Mouse (Mus musculus) forebrain, embryonic 16.5 days (tissue): ENCODE results near the gene Cnga4. TPM values are rescaled to one million over a fixed set of nuclear protein-coding genes. Genes with fewer than 3 reads are reported as not detected.
"Not testable (repeated sequence)": the region's sequence is repeated elsewhere in the genome, so short reads cannot be mapped to it uniquely, and the experiment has no call there.

Source experiments
- ATAC-seq: fragments of 200-750 bp; cut with Nextera tagmentation; 2 replicates; pipeline ENCODE4 v1.8.0; 2017; ENCODE audit warnings: mild to moderate bottlenecking, moderate library complexity
- H3K27ac ChIP-seq: fragments of 300-500 bp; sonication (generic); 2 replicates; pipeline ENCODE4 v1.5.1; 2014; ENCODE audit warnings: low read length, control low read depth
- H3K27me3 ChIP-seq: fragments of 300-500 bp; sonication (generic); replicated peaks from 2 replicates; pipeline ENCODE4 v1.6.1; 2014; ENCODE audit warnings: low read length; ENCODE audit not compliant: control insufficient read depth, insufficient read depth
- H3K36me3 ChIP-seq: fragments of 300-500 bp; sonication (generic); 2 replicates; pipeline ENCODE4 v1.6.1; 2014; ENCODE audit not compliant: control insufficient read depth, insufficient read depth
- H3K4me1 ChIP-seq: fragments of 300-500 bp; sonication (generic); replicated peaks from 2 replicates; pipeline ENCODE4 v1.6.1; 2014; ENCODE audit warnings: low read length; ENCODE audit not compliant: control insufficient read depth, insufficient read depth
- H3K4me2 ChIP-seq: fragments of 300-500 bp; sonication (generic); 2 replicates; pipeline ENCODE4 v1.6.1; 2014; ENCODE audit warnings: mild to moderate bottlenecking, low read length, control low read depth
- H3K4me3 ChIP-seq: fragments of 300-500 bp; sonication (generic); replicated peaks from 2 replicates; pipeline ENCODE4 v1.5.1; 2014; ENCODE audit warnings: mild to moderate bottlenecking, low read length, control low read depth
- H3K9ac ChIP-seq: fragments of 300-500 bp; sonication (generic); replicated peaks from 2 replicates; pipeline ENCODE4 v1.6.1; 2014; ENCODE audit warnings: low read depth, low read length, control low read depth
- H3K9me3 ChIP-seq: fragments of 300-500 bp; sonication (generic); 2 replicates; pipeline ENCODE4 v1.6.1; 2016; ENCODE audit warnings: low read length; ENCODE audit not compliant: control insufficient read depth
- WGBS: fragments of 180-500 bp; shearing (Covaris S2); extraction: QIAGEN DNeasy Blood & Tissue Kit; methylation state at CpG from one replicate; pipeline ENCODE4 v1.1.7; 2014; 5-methylcytosine and 5-hydroxymethylcytosine counted together
- polyA plus RNA-seq: library from polyadenylated mRNA; unstranded; fragments of >200 nt; fragmentation: Nextera tagmentation; extraction: Ambion mirVana; gene quantifications from 2 replicates; pipeline ENCODE4 v1.2.1, GENCODE M21; 2015

The Cnga4 gene
- polyA plus RNA-seq: 0.19 TPM in 1 of 2 replicates, not detected in the other

GRCm38 (mm10) chr7:105404268-105404667 is at the start of gene Cnga4:
Cnga4 (plus strand) TSS chr7:105404568.
- H3K4me1 ChIP-seq: peaks cover 1% of the 10 kb centered on the region
- H3K4me3 ChIP-seq: no peak within 1 kb of the TSS
- H3K36me3 ChIP-seq: no peaks in the 10 kb centered on the region
- no peak for ATAC-seq
- H3K9me3 ChIP-seq: no peaks in the 10 kb centered on the region
- H3K9ac ChIP-seq: no peak within 1 kb of the TSS
- H3K27ac ChIP-seq: no peak within 1 kb of the TSS
- no peak within 1 kb of the TSS for H3K4me2 ChIP-seq
- no peaks in the 10 kb centered on the region for H3K27me3 ChIP-seq
- WGBS: 73% methylated on average over 5 of the region's 5 CpGs

GRCm38 (mm10) chr7:105356064-105356463 is 48.3 kb upstream of the Cnga4 start:
- H3K4me2 ChIP-seq, H3K36me3 ChIP-seq, H3K4me3 ChIP-seq, H3K4me1 ChIP-seq, H3K9ac ChIP-seq, H3K27ac ChIP-seq, H3K27me3 ChIP-seq, H3K9me3 ChIP-seq, ATAC-seq: not testable (repeated sequence)
- no CpG with 5 or more reads among the region's 5 CpGs for WGBS

GRCm38 (mm10) chr7:105356487-105356886 is 47.9 kb upstream of the Cnga4 start:
- not testable (repeated sequence) for H3K9ac ChIP-seq, H3K36me3 ChIP-seq, H3K27ac ChIP-seq, H3K4me2 ChIP-seq, ATAC-seq, H3K9me3 ChIP-seq, H3K27me3 ChIP-seq, H3K4me1 ChIP-seq, H3K4me3 ChIP-seq
- 100% methylated on average over 1 of the region's 2 CpGs for WGBS

DNA sequence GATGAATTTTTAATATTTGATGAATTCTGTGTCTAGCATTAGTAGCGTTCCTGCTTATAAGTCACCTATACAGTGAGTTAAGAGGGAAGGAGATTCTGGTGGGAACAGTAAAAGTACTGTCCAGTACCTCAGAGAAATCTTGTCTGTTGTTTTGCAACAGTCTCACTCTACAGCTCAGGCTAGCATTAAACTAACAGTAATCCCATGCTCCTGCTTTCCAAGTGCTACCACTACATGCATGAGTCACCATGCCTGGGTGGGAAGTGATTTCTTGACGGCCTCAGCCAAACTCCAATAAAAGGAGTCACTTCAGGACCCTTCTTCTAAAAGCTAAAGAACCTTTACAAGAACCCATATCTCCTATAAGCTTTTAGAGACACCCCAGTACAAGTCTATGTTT is 42.7 kb upstream of the Cnga4 start:
- Histone ChIP-seq H3K4me3 (no peak overlapping the region), H3K27me3 (no peaks in the 10 kb centered on the region), H3K9ac (no peak overlapping the region), H3K9me3 (no peaks in the 10 kb centered on the region), H3K4me1 (no peaks in the 10 kb centered on the region), H3K36me3 (no peaks in the 10 kb centered on the region), H3K27ac (no peak overlapping the region), H3K4me2 (no peak overlapping the region)
- no peak for ATAC-seq
- 91% methylated on average over 2 of the region's 2 CpGs for WGBS

DNA sequence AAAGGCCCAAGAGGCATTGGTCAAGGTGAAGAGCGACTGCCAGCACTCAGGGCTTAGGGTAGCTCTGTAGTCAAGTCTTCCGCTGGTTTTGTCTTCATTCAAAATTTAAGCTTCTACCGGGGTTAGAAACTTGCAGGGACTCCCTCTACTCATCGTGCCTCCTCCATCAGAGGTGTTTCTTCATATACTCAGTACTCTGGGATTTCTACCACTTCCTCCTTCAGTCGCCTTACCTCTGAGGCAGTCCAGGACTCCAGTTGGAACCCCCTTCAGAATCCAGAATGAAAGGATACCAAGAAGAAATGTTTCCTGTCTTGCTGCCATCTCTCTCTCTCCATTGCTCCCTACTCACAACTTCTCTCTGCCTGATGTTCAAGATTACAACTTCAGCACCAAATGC is 37.1 kb upstream of the Cnga4 start:
- WGBS: 93% methylated on average over 5 of the region's 5 CpGs

DNA sequence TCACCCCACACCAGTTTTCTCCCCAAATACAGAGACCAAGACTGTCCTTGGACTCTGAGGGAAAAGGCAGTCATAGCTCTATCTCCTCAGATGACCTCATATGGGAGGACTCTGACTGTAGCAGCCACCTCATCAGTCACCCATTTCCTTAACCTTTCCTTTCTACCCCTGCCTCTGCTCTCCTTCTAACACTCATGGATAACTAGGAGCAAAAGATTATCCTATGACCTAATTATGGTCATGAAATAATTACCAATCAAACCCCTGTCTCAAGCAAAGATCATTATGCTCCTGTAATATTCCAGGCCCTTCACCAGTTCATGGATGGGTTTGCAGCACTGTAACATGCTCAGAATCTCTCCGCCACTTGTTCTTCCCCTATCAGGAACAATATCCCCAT is 36.4 kb upstream of the Cnga4 start, which contains the start of gene Olfr692:
TSS of gene Olfr692 (plus strand) at position 301 of the 400 bp plus-strand sequence.
- Histone ChIP-seq H3K9me3 (no peaks in the 10 kb centered on the region), H3K27me3 (no peaks in the 10 kb centered on the region)
- WGBS: 100% methylated on average over 1 of the region's 1 CpGs

More for the DNA sequence above, 37.1 kb upstream of the Cnga4 start:
- H3K9me3 ChIP-seq: no peaks in the 10 kb centered on the region
- H3K4me2 ChIP-seq: no peak overlapping the region
- no peak overlapping the region for H3K4me3 ChIP-seq
- no peaks in the 10 kb centered on the region for H3K27me3 ChIP-seq
- ATAC-seq: no peak
- no peaks in the 10 kb centered on the region for H3K36me3 ChIP-seq
- no peaks in the 10 kb centered on the region for H3K4me1 ChIP-seq
- H3K9ac ChIP-seq: no peak overlapping the region
- H3K27ac ChIP-seq: no peak overlapping the region

GRCm38 (mm10) chr7:105368521-105368920 is 35.8 kb upstream of the Cnga4 start:
- Histone ChIP-seq H3K4me2 (no peak overlapping the region), H3K4me3 (no peak overlapping the region), H3K9me3 (no peaks in the 10 kb centered on the region), H3K27me3 (no peaks in the 10 kb centered on the region), H3K4me1 (no peaks in the 10 kb centered on the region), H3K9ac (no peak overlapping the region), H3K27ac (no peak overlapping the region), H3K36me3 (0 out of 2 replicates have a peak, but pooled peaks cover 2% of the 10 kb centered on the region)
- no peak for ATAC-seq
- WGBS: 93% methylated on average over 4 of the region's 4 CpGs

More for the DNA sequence above, 36.4 kb upstream of the Cnga4 start, which contains the start of gene Olfr692:
- H3K4me1 ChIP-seq: no peaks in the 10 kb centered on the region
- no peak within 1 kb of the TSS for H3K4me3 ChIP-seq
- H3K36me3 ChIP-seq: 0 out of 2 replicates have a peak, but pooled peaks cover under 1% of the 10 kb centered on the region
- no peak for ATAC-seq
- no peak within 1 kb of the TSS for H3K9ac ChIP-seq
- H3K27ac ChIP-seq: no peak within 1 kb of the TSS
- no peak within 1 kb of the TSS for H3K4me2 ChIP-seq

GRCm38 (mm10) chr7:105372912-105373311 is 31.5 kb upstream of the Cnga4 start:
- WGBS: 87% methylated on average over 1 of the region's 1 CpGs
- Histone ChIP-seq H3K4me3 (no peak overlapping the region), H3K36me3 (peaks cover 7% of the 10 kb centered on the region), H3K9me3 (no peaks in the 10 kb centered on the region), H3K27ac (no peak overlapping the region), H3K9ac (no peak overlapping the region), H3K4me2 (no peak overlapping the region), H3K4me1 (no peaks in the 10 kb centered on the region), H3K27me3 (no peaks in the 10 kb centered on the region)
- ATAC-seq: no peak

DNA sequence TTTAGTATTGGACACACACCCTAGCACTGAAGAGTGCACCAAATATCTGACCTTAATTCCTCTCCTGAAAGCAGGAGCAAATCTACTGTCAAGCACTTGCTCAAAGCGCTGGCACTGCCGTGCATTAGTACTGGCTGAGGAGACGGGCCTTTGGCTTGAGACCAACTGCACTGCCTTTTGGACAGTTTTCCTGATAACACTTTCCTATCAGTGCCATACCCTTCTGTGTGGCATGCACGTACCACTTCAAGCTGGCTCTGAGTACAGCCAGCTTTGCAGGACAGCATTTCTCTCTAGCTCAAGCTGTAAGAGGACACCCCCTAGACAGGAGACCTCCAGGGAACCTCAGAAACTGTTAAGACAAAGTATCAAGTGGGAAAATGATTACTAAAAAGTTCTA is 30.9 kb upstream of the Cnga4 start:
- H3K27me3 ChIP-seq: no peaks in the 10 kb centered on the region
- H3K36me3 ChIP-seq: peaks cover 11% of the 10 kb centered on the region
- H3K4me2 ChIP-seq: no peak overlapping the region
- no peaks in the 10 kb centered on the region for H3K4me1 ChIP-seq
- ATAC-seq: no peak
- no peaks in the 10 kb centered on the region for H3K9me3 ChIP-seq
- H3K4me3 ChIP-seq: no peak overlapping the region
- no peak overlapping the region for H3K27ac ChIP-seq
- H3K9ac ChIP-seq: no peak overlapping the region
- 77% methylated on average over 4 of the region's 4 CpGs for WGBS

- no peaks in the 10 kb centered on the region for H3K9me3 ChIP-seq
- 98% methylated on average over 3 of the region's 3 CpGs for WGBS
- no peak overlapping the region for H3K27ac ChIP-seq
- H3K36me3 ChIP-seq: peaks cover 16% of the 10 kb centered on the region
- no peak overlapping the region for H3K4me3 ChIP-seq
- no peak overlapping the region for H3K4me2 ChIP-seq
- no peaks in the 10 kb centered on the region for H3K27me3 ChIP-seq
- ATAC-seq: no peak
- H3K9ac ChIP-seq: no peak overlapping the region
- H3K4me1 ChIP-seq: no peaks in the 10 kb centered on the region
Measured at GRCm38 (mm10) chr7:105373976-105374375, 30.4 kb upstream of the Cnga4 start.
